Mouse (Mus musculus) thymus, postnatal 14 days (tissue): ENCODE measurements around the gene Mknk2.
"Not testable (repeated sequence)": the region's sequence is repeated elsewhere in the genome, so short reads cannot be mapped to it uniquely, and the experiment has no call there.

Experiments
- DNase-seq: peaks from one replicate; pipeline ENCODE4 v3.0.0; 2021

Mknk2 gene

GRCm38 (mm10) chr10:80649910-80650309 is 28.0 kb downstream of the Mknk2 start:
- DNase-seq: not testable (repeated sequence)

GRCm38 (mm10) chr10:80646936-80647335 is 31.0 kb downstream of the Mknk2 start:
- DNase-seq: no peak

GRCm38 (mm10) chr10:80635345-80635744 is 42.6 kb downstream of the Mknk2 start:
- DNase-seq: no peak

DNA sequence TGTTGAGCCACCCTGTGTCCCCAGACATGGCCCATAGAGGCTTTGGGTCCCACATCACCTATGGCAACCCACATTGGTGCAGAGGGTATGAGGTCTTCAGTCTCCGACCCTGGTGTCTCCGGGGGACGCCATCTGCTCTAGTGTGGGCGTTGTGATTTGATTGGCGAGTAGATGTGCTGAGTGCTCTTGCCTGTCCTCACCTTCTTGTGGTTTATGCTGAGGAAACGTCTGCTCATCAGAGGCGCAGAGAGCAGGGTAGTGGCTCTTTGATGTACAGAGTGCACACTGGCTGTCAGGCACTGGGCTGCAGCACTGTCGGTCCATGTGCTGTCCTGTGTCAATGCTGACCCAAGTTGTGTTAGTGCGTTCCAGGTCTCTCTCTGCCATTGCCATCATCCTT is 49.0 kb downstream of the Mknk2 start:
- DNase-seq: no peak

- no peak for DNase-seq
These were observed 50.2 kb downstream of the Mknk2 start for GRCm38 (mm10) chr10:80627685-80628084.

GRCm38 (mm10) chr10:80625764-80626163 is 52.1 kb downstream of the Mknk2 start:
- DNase-seq: no peak

GRCm38 (mm10) chr10:80623457-80624191 is 54.3 kb downstream of the Mknk2 start:
- DNase-seq: peak; percentile 90

GRCm38 (mm10) chr10:80622661-80623456 is 55.1 kb downstream of the Mknk2 start, which contains the start of gene Csnk1g2:
Gene Csnk1g2, plus strand, starts transcription at chr10:80622838.
- peak; percentile 89 for DNase-seq

- peak; percentile 99 for DNase-seq
These were observed 55.8 kb downstream of the Mknk2 start for GRCm38 (mm10) chr10:80621940-80622660.

GRCm38 (mm10) chr10:80621690-80621939 is 56.3 kb downstream of the Mknk2 start:
- DNase-seq: no peak

DNA sequence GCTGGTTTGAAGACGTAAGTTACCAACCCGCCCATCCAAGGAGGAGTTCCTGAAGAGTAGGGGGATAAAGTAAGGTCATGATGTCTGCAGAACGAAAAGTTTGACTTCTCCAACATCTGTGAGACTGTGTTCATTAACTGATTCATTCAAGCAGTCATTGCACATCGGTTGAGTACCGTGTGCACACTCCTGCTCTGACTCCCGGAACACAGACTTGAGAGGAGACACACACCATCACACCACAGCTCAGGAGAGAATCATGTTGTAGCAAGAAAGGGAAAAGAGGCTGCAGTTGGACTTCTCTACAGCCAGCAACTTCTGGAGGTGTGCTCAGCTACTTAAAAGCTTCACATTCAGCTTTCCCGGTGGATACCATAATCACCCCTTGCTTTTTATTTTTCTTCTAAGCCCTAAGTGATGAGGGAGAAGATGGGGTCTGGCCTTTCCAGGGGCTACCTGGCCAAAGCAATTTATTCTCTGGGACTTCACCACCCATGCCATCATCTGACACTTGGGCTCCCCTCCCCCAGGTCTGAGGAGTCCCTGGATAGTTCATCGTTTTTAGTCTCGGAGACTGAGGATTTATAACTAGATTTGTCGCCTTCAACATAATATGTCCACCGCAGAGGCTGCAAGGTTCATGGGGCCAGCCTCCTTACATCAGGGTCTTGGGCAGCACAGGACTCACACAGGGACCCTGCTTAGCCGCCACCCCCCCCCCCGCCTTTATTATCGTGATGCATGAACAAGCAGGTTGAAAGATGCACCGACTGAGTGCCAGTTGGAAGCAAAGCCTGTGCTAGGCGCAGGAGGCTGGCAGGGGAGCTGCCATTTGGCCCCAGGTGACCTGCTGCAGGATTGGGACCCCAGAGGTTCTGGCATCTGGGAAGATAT is 56.9 kb downstream of the Mknk2 start:
- peak; percentile 43 for DNase-seq

GRCm38 (mm10) chr10:80620365-80620764 is 57.5 kb downstream of the Mknk2 start:
- DNase-seq: no peak

DNA sequence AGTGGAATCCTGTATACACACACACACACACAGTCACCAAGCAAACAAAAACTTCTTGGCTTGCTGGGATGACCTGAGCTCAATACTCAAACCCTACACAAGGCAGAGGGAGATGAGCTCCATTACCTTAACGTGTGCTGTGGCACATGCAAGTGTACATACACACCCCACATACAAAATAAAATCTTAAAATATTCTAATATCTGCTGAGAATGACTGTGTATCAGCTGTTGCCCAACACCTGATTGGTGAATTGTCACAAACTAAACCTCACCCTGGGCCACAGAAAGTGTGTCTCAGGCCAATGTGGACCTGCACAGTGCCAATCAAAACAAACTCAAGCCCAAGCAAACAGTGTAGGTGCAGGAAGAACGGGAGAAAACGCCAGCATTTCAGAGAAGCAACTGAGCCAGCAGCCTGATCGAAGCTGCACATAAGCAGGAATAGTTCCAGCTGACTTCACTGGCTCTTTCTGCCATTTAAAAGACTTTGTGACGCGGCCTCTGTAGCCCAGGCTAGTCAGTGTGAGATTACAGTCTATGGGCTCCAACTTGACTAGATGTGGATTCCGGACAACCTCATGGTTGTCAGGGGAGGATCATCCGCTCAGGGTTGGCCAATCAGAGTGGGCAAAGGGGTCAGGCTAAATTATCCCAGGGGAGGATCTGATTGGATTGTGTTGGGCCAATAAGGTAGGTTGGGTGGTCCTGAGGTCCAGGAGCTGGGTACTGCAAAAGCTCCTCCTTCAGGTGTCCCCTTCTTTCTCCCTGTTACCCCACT is 58.3 kb downstream of the Mknk2 start:
- DNase-seq: no peak

DNA sequence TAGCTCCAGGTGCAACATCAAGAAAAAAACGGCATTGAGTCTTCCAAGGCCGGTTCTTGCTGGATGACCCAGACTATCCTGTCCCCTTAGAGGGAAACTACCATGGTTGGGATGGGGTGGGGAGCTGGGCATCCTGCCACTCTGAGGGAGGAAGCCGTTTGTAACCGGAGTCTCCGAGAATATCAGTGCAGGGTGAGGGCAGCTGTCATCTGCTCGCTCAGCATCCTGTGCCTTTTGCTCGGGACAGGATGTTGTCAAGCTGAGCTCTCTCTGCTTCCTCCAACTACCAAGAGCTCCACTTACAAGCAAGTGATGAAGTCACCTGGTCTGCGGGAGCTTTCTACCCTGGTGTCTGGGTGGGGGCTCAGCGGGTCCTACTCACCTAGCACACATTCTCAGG is 59.7 kb downstream of the Mknk2 start:
- DNase-seq: peak; percentile 86
